Mouse (Mus musculus) myocyte (in vitro differentiated cells): ENCODE measurements around the gene Ctsl.

Experiments
- CEBPB ChIP-seq: IDR thresholded peaks from 2 replicates; pipeline ENCODE4 v1.6.1; 2011; ENCODE audit warnings: mild to moderate bottlenecking, moderate library complexity; ENCODE audit not compliant: poor library complexity, insufficient read depth, severe bottlenecking
- E2F4 ChIP-seq: IDR thresholded peaks from one replicate; pipeline ENCODE4 v1.6.1; 2011; ENCODE audit warnings: mild to moderate bottlenecking, control low read depth, moderate library complexity; ENCODE audit not compliant: insufficient read depth
- MAX ChIP-seq: IDR thresholded peaks from one replicate; pipeline ENCODE4 v1.6.1; 2011; ENCODE audit warnings: low read depth, mild to moderate bottlenecking, control low read depth
- MYOD1 ChIP-seq, 3 experiments: IDR thresholded peaks; one replicate each; pipeline ENCODE4 v1.6.1; 2011; ENCODE audit warnings: control low read depth in 2 of 3, low read depth in 2 of 3, mild to moderate bottlenecking in 2 of 3, moderate library complexity in 1 of 3; ENCODE audit not compliant: insufficient read length in 2 of 3, control insufficient read depth in 1 of 3
- MYOG ChIP-seq, 3 experiments: IDR thresholded peaks; one replicate each; pipeline ENCODE4 v1.6.1; 2011; ENCODE audit warnings: control low read depth in 2 of 3, low read depth in 2 of 3, mild to moderate bottlenecking in 2 of 3; ENCODE audit not compliant: insufficient read length in 2 of 3, control insufficient read depth in 1 of 3, insufficient read depth in 1 of 3
- POLR2A ChIP-seq: IDR thresholded peaks from one replicate; pipeline ENCODE4 v1.6.1; 2011; ENCODE audit warnings: low read depth, mild to moderate bottlenecking, control low read depth, moderate library complexity; ENCODE audit not compliant: insufficient read length
- POLR2AphosphoS2 ChIP-seq: IDR thresholded peaks from one replicate; pipeline ENCODE4 v1.6.1; 2011; ENCODE audit warnings: low read depth, control low read depth; ENCODE audit not compliant: insufficient read length
- REST ChIP-seq: IDR thresholded peaks from one replicate; pipeline ENCODE4 v1.6.1; 2011; ENCODE audit warnings: mild to moderate bottlenecking, control low read depth, moderate library complexity; ENCODE audit not compliant: insufficient read depth, insufficient read length
- SRF ChIP-seq: IDR thresholded peaks from one replicate; pipeline ENCODE4 v1.6.1; 2011; ENCODE audit warnings: low read depth; ENCODE audit not compliant: control insufficient read depth, insufficient read length
- TCF12 ChIP-seq: IDR thresholded peaks from one replicate; pipeline ENCODE4 v1.6.1; 2011; ENCODE audit warnings: mild to moderate bottlenecking, control low read depth; ENCODE audit not compliant: poor library complexity, insufficient read depth, severe bottlenecking
- TCF3 ChIP-seq: IDR thresholded peaks from one replicate; pipeline ENCODE4 v1.6.1; 2011; ENCODE audit warnings: low read depth, control low read depth; ENCODE audit not compliant: insufficient read length
- USF1 ChIP-seq: IDR thresholded peaks from one replicate; pipeline ENCODE4 v1.6.1; 2011; ENCODE audit warnings: low read depth, mild to moderate bottlenecking, control low read depth, moderate library complexity

GRCm38 (mm10) chr13:64405550-64405949, 34.9 kb upstream of the Ctsl start:
- no peak for TF ChIP-seq USF1
- TF ChIP-seq SRF, result no peak
- no peak for TF ChIP-seq POLR2A
- TF ChIP-seq E2F4, result no peak
- no peak for TF ChIP-seq TCF3
- no peak for TF ChIP-seq MYOG (IDR thresholded peaks at IDR 0.05; ENCODE audit: control insufficient read depth in 1 of 3, insufficient read depth in 1 of 3, insufficient read length in 2 of 3, low read depth in 2 of 3)
- no peak for TF ChIP-seq POLR2AphosphoS2
- TF ChIP-seq TCF12, result no peak
- no peak for TF ChIP-seq REST
- no peak for TF ChIP-seq MYOD1 (IDR thresholded peaks at IDR 0.05; ENCODE audit: control insufficient read depth in 1 of 3, insufficient read length in 2 of 3, low read depth in 2 of 3)
- TF ChIP-seq MAX, result no peak
- no peak for TF ChIP-seq CEBPB
